ENCODE assay signal across 14 mouse cellular contexts in genomic region chr8:116111168-116111567, GRCm38 (mm10).
DNase-seq lines count a peak whose midpoint lies in the region; ATAC-seq and TF ChIP-seq lines count a peak whose summit lies in the region.
"Had no signal": no experiment of that assay in that cellular context is flagged by ENCODE, and none has a peak within 500 bp of the region (broad histone marks: within the 10 kb centered on the region; RNA-seq: fewer than 3 reads in every experiment).

No protein-coding gene starts in this region.

- peak; percentile 48; the same call in 1 of the 2 replicates for ATAC-seq in forebrain, embryonic 13.5 days
- ATAC-seq in forebrain, embryonic 11.5 days (replicated peaks; ENCODE audit: low FRiP score): no peak
- 0 out of 2 replicates have a peak, but pooled peaks have one; percentile 35 for ATAC-seq in lung, embryonic 14.5 days (ENCODE audit: insufficient read depth)
- ATAC-seq: activated CD4-positive, CD25-positive, alpha-beta regulatory T cell, adult 4 months had no signal

- H3K9ac ChIP-seq in forebrain, embryonic 13.5 days: no peak overlapping the region
- no peak overlapping the region for H3K9ac ChIP-seq in forebrain, embryonic 11.5 days (ENCODE audit: low read length)
- no peak overlapping the region for H3K9ac ChIP-seq in lung, embryonic 14.5 days
- H3K9ac ChIP-seq: embryonic facial prominence, embryonic 13.5 days; hindbrain, embryonic 14.5 days had no signal

- no peak for TF ChIP-seq POLR2A in lung, adult 2 months (IDR thresholded peaks at IDR 0.05; ENCODE audit: borderline replicate concordance, extremely low read depth, low read depth, low read length)

- 36% methylated on average over 12 of the region's 12 CpGs for WGBS in forebrain, embryonic 13.5 days
- WGBS in forebrain, embryonic 11.5 days: 54% methylated on average over 12 of the region's 12 CpGs
- 15% methylated on average over 12 of the region's 12 CpGs for WGBS in lung, embryonic 14.5 days
- 35% methylated on average over 12 of the region's 12 CpGs for WGBS in lung, adult 2 months

- H3K27me3 ChIP-seq in forebrain, embryonic 13.5 days: no peaks in the 10 kb centered on the region
- no peaks in the 10 kb centered on the region for H3K27me3 ChIP-seq in forebrain, embryonic 11.5 days (ENCODE audit: control insufficient read depth, insufficient read depth, low read length)
- H3K27me3 ChIP-seq in lung, embryonic 14.5 days (ENCODE audit: insufficient read depth, low read length): no peaks in the 10 kb centered on the region

- TF ChIP-seq CTCF in lung, embryonic 14.5 days (IDR thresholded peaks at IDR 0.05; ENCODE audit: low read depth): no peak
- no peak for TF ChIP-seq CTCF in lung, adult 2 months (IDR thresholded peaks at IDR 0.05; ENCODE audit: insufficient read depth, low read length)

- H3K36me3 ChIP-seq in forebrain, embryonic 13.5 days (ENCODE audit: poor library complexity, severe bottlenecking): no peaks in the 10 kb centered on the region
- no peaks in the 10 kb centered on the region for H3K36me3 ChIP-seq in forebrain, embryonic 11.5 days (ENCODE audit: control insufficient read depth, insufficient read depth, low read length)
- no peaks in the 10 kb centered on the region for H3K36me3 ChIP-seq in lung, embryonic 14.5 days (ENCODE audit: insufficient read depth)
- H3K36me3 ChIP-seq: embryonic facial prominence, embryonic 13.5 days had no signal

- H3K27ac ChIP-seq in forebrain, embryonic 13.5 days: no peak overlapping the region
- H3K27ac ChIP-seq in forebrain, embryonic 11.5 days (ENCODE audit: low read depth, low read length): no peak overlapping the region
- no peak overlapping the region for H3K27ac ChIP-seq in lung, embryonic 14.5 days (ENCODE audit: low read depth)
- H3K27ac ChIP-seq: embryonic facial prominence, embryonic 13.5 days; hindbrain, embryonic 14.5 days had no signal

- no peak for DNase-seq in forebrain, embryonic 11.5 days (ENCODE audit: low spot score)
- peak; percentile 64 for DNase-seq in lung, embryonic 14.5 days
- no peak for DNase-seq in lung, adult 2 months
- DNase-seq in layer of hippocampus, adult 9-10 months (ENCODE audit: low spot score): peak; percentile 16
- DNase-seq in right cerebral cortex, postnatal 25 days: peak; percentile 21
- no peak for DNase-seq in embryo, embryonic 9.5 days (ENCODE audit: extremely low spot score)
- no peak for DNase-seq in thymus, adult 18-20 months
- DNase-seq: cerebellum, adult 11 months; gastrocnemius, postnatal 14 days; lung, adult 18-20 months had no signal

- H3K9me3 ChIP-seq in forebrain, embryonic 13.5 days (replicated peaks): no peaks in the 10 kb centered on the region
- H3K9me3 ChIP-seq in forebrain, embryonic 11.5 days (ENCODE audit: control insufficient read depth, low read length): no peaks in the 10 kb centered on the region
- no peaks in the 10 kb centered on the region for H3K9me3 ChIP-seq in lung, embryonic 14.5 days (ENCODE audit: low read depth, low read length)
- H3K9me3 ChIP-seq: embryonic facial prominence, embryonic 13.5 days had no signal

- no peak overlapping the region for H3K4me2 ChIP-seq in forebrain, embryonic 13.5 days
- H3K4me2 ChIP-seq in forebrain, embryonic 11.5 days (ENCODE audit: low read depth, low read length, severe bottlenecking): no peak overlapping the region
- peak overlapping the region; percentile 41 for H3K4me2 ChIP-seq in lung, embryonic 14.5 days
- H3K4me2 ChIP-seq: embryonic facial prominence, embryonic 13.5 days; hindbrain, embryonic 14.5 days had no signal

- peaks cover 9% of the 10 kb centered on the region for H3K4me1 ChIP-seq in forebrain, embryonic 13.5 days
- H3K4me1 ChIP-seq in forebrain, embryonic 11.5 days (replicated peaks; ENCODE audit: control insufficient read depth, insufficient read depth, low read length): peaks cover 5% of the 10 kb centered on the region; the same call in 1 of the 2 replicates
- H3K4me1 ChIP-seq in lung, embryonic 14.5 days (ENCODE audit: insufficient read depth): peaks cover 19% of the 10 kb centered on the region
- 0 out of 2 replicates have a peak, but pooled peaks cover 3% of the 10 kb centered on the region for H3K4me1 ChIP-seq in lung, adult 2 months (ENCODE audit: control insufficient read depth, insufficient read depth, low read length)

- no peak overlapping the region for H3K4me3 ChIP-seq in forebrain, embryonic 13.5 days
- H3K4me3 ChIP-seq in forebrain, embryonic 11.5 days (ENCODE audit: low read depth, low read length): no peak overlapping the region
- no peak overlapping the region for H3K4me3 ChIP-seq in lung, embryonic 14.5 days (ENCODE audit: low read depth, low read length)
- H3K4me3 ChIP-seq in lung, adult 2 months (replicated peaks; ENCODE audit: extremely low read depth, low read depth, low read length): no peak overlapping the region
- H3K4me3 ChIP-seq: embryonic facial prominence, embryonic 13.5 days had no signal

Comparison
In these comparisons a context has a peak if more than half of its experiments do, and no peak if none do; other contexts are left out.
1. DNase-seq: peak in lung, embryonic 14.5 days (single experiment), layer of hippocampus, adult 9-10 months (single experiment) and right cerebral cortex, postnatal 25 days (single experiment); none in forebrain, embryonic 11.5 days (single experiment), lung, adult 2 months (single experiment), embryo, embryonic 9.5 days (single experiment) and thymus, adult 18-20 months (0 of 2).